Mouse (Mus musculus) stomach, adult 2 months (tissue): ENCODE measurements around the gene Klk1b3. TPM values are rescaled to one million over a fixed set of nuclear protein-coding genes. Genes with fewer than 3 reads are reported as not detected.

Experiments used
- polyA plus RNA-seq: library from polyadenylated mRNA; depleted of rRNA; stranded (reverse); fragments of >200 nt; gene quantifications from 2 replicates; pipeline ENCODE4 v1.2.3, GENCODE M21; 2012; rRNA removed

Gene Klk1b3
- not detected in 2 replicates for polyA plus RNA-seq

DNA sequence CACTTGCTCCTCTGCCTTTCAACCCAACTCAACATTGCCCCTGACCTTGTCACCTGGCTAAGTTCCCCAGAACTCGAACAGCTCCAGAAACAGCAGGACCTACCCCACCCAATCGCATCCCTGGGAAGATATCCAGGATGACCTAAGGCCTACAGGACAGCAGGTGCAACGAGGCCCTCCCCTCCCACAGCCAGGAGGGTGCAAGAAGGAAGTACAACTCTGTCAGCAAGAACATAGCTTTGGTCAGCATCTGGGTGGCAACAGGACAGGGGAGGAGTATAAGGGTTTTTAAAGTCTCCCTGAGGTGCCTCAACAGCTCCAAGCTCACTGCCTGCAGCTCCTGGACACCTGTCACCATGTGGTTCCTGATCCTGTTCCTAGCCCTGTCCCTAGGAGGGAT lies at the start of gene Klk1b3:
Gene Klk1b3 (plus strand): TSS at position 301 of the 400 bp plus-strand sequence.

DNA sequence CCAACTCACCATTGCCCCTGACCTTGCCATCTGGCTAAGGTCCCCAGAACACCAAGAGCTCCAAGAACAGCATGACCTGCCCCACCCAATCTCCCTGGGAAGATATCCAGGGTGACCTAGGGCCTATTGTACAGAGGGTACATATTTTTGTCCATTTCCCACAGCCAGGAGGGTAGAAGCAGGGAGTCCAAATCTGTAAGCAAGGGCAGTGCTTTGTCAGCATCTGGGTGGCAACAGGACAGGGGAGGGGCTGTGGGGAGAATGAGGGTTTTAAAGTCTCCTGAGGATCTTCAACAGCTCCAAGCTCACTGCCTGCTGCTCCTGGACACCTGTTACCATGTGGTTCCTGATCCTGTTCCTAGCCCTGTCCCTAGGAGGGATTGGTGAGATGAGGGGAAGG lies 10.1 kb upstream of the Klk1b3 start, which contains the start of gene Klk1b24:
Gene Klk1b24 (plus strand): TSS at position 301 of the 400 bp plus-strand sequence.

DNA sequence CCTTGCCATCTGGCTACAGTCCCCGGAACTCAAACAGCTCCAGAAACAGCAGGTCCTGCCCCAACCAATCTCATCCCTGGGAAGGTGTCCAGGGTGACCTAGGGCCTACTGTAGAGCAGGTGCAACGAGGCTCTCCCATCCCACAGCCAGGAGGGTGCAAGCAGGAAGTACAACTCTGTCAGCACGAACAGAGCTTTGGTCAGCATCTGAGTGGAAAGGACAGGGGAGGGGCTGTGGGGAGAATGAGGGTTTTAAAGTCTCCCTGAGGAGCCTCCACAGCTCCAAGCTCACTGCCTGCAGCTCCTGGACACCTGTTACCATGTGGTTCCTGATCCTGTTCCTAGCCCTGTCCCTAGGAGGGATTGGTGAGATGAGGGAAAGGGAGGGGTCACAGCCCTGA lies 9.1 kb downstream of the Klk1b3 start, which contains the start of gene Klk1b4:
Gene Klk1b4 (plus strand): TSS at position 301 of the 400 bp plus-strand sequence.

DNA sequence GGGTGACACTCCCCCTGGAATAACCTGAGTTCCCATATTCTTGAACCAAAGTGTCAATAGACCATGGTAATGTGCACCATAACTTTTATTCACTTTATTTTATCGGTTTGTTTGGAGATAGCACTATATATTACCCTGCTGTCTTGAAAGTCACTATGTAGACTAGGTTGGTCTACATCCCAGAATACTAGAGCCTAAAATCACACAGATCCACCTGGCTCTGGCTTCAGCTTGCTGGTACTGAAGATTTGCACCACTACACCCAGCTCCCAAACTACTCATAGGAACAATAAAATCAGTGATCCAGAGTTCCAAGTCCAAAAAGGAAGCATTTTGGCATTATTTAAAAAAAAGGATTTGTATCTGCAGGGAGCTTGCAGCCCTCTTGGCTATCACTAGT lies 17.7 kb downstream of the Klk1b3 start, which contains the start of gene Klk1b5:
Gene Klk1b5 (plus strand): TSS at position 301 of the 400 bp plus-strand sequence.

DNA sequence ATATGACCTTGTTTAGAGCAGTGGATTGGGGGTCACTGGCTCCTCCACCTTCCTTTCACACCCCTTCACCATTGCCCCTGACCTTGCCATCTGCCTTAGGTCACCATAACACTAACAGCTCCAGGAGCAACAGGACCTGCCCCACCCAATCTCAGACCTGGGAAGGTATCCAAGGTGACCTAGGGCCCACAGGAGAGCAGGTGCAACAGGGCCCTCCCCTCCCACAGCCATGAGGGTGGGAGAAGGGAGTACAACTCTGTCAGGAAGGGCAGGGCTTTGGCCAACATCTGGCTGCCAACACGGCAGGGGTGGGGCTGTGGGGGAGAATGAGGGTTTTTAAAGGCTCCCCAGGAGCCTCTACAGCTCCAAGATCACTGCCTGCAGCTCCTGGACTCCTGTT lies 27.1 kb downstream of the Klk1b3 start, which contains the start of gene Klk1:
Gene Klk1 (plus strand): TSS at position 285 of the 400 bp plus-strand sequence.

DNA sequence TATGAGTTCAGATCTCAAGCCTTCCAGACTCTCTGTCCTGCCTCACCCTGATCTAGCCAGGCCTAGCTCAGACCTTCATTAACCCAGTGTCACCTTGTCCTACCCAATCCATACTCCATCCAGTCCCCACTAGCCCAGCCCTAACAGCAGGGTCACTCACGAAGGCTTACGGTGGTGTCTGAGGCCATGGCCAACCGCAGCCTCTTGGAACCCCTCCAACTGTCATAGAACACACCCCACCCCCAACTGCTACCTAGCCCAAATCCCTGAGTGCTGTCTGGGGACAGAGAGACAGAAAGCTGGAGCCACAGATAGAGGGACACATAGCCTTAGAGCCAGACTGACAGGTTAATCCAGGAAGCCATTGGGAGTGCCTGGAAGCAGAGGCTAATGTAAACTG lies 37.9 kb downstream of the Klk1b3 start, which contains the start of gene Gm36864:
Gene Gm36864 (plus strand): TSS at position 269 of the 400 bp plus-strand sequence.

DNA sequence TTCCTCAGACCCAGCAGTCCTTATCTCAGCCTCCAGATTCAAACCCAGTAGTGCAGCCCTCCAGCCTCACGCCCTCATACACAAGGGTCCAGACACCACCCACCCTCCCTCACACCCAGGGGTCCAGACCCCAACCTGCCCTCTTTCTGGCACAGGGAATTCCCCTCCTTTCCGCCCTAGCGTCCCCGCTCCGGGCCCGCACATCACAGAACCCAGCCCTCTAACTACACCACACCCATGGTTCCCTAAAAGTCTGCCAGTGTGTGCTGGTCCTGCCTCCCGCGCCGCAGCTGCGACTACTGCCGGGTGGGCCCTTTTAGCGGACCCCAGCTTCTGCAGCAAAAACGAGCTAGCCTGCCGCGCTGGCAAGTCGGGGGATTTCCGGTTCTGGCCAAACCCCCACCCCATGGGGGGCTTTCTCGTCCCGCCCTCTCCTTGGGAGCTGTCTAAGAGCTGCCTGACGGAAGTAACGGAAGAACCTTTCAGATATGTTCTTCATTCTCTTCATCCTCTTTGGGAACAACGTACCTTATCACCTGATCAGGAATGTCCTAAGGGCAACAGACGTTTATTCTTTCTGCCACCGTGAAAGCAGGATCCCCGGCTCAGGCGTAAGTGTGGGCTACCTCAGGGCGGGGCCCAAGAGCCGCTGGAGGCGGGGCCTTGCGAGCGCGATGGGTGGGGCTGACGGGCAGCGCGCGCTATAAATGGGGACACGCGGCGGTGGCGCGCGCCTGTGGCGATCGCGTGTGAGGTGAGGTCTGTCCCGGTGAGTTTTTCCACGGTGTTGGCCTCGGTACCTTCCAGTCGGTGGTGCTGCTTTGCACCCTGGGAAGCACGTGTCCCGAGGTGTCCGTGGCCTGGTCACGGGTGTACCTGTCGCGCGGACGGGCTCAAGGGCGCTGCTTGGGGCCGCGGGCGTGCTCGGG lies 48.3 kb downstream of the Klk1b3 start, which contains the start of the genes 1700028J19Rik and 2410002F23Rik:
Gene 1700028J19Rik (minus strand): TSS at position 641 of the 929 bp plus-strand sequence.
Gene 2410002F23Rik (plus strand): TSS at position 668 of the 929 bp plus-strand sequence.

Other genes starting within 250 kb of the Klk1b3 start
- not detected in 2 replicates for gene Klk1b8, start 247.5 kb upstream of the Klk1b3 start, polyA plus RNA-seq
- not detected in 2 replicates for gene Klk1b1, start 231.4 kb upstream of the Klk1b3 start, polyA plus RNA-seq
- gene Klk1b9, start 222.1 kb upstream of the Klk1b3 start, polyA plus RNA-seq = not detected in 2 replicates
- gene Klk1b11, start 202.3 kb upstream of the Klk1b3 start, polyA plus RNA-seq = not detected in 2 replicates
- 0.30 and 0.31 TPM in 2 replicates for gene Klk1b26, start 186.0 kb upstream of the Klk1b3 start, polyA plus RNA-seq
- not detected in 2 replicates for gene Klk1b27, start 145.9 kb upstream of the Klk1b3 start, polyA plus RNA-seq
- gene Klk1b21, start 95.9 kb upstream of the Klk1b3 start, polyA plus RNA-seq = not detected in 2 replicates
- 0.38 TPM in 1 of 2 replicates, not detected in the other for gene Klk1b22, start 85.5 kb upstream of the Klk1b3 start, polyA plus RNA-seq
- gene Klk1b16, start 61.4 kb upstream of the Klk1b3 start, polyA plus RNA-seq = not detected in 2 replicates
- gene Klk1b24, start 10.0 kb upstream of the Klk1b3 start, polyA plus RNA-seq = 0.19 TPM in 1 of 2 replicates, not detected in the other
- not detected in 2 replicates for gene Klk1b4, start 9.2 kb downstream of the Klk1b3 start, polyA plus RNA-seq
- not detected in 2 replicates for gene Klk1b5, start 17.8 kb downstream of the Klk1b3 start, polyA plus RNA-seq
- 21.8 and 58.4 TPM in 2 replicates for gene Klk1, start 27.2 kb downstream of the Klk1b3 start, polyA plus RNA-seq
- gene Gm36864, start 38.0 kb downstream of the Klk1b3 start, polyA plus RNA-seq = 0.05 TPM in 1 of 2 replicates, not detected in the other
- 1.4 and 2.2 TPM in 2 replicates for gene 1700028J19Rik, start 48.5 kb downstream of the Klk1b3 start, polyA plus RNA-seq
- gene 2410002F23Rik, start 48.5 kb downstream of the Klk1b3 start, polyA plus RNA-seq = 41.0 and 51.0 TPM in 2 replicates
- gene Acp4, start 59.2 kb downstream of the Klk1b3 start, polyA plus RNA-seq = not detected in 2 replicates
- not detected in 2 replicates for gene Gm15517, start 63.3 kb downstream of the Klk1b3 start, polyA plus RNA-seq
- gene Clec11a, start 108.7 kb downstream of the Klk1b3 start, polyA plus RNA-seq = 5.9 and 7.3 TPM in 2 replicates
- gene Shank1, start 112.1 kb downstream of the Klk1b3 start, polyA plus RNA-seq = 1.1 and 1.5 TPM in 2 replicates
- 4.4 and 6.3 TPM in 2 replicates for gene Syt3, start 185.9 kb downstream of the Klk1b3 start, polyA plus RNA-seq
- 0.44 and 2.1 TPM in 2 replicates for gene 1700008O03Rik, start 187.6 kb downstream of the Klk1b3 start, polyA plus RNA-seq
- 1.5 and 2.3 TPM in 2 replicates for gene Lrrc4b, start 230.8 kb downstream of the Klk1b3 start, polyA plus RNA-seq